Mouse (Mus musculus): ENCODE measurements at regions not wholly inside any gene's neighbourhood (a gene's known extent, or its start where the extent isn't known, plus 50 kb on each side); places are given as distances from the start of the nearest gene placed in this dataset.
"Not testable (repeated sequence)": the region's sequence is repeated elsewhere in the genome, so short reads cannot be mapped to it uniquely, and the experiment has no call there.

GRCm38 (mm10) chr2:44513080-44513724, 414.3 kb downstream of the Gtdc1 start:
- no peak for DNase-seq (ENCODE audit: low spot score in 2 of 2)

- peak; percentile 36 to 41 for DNase-seq (ENCODE audit: low spot score in 2 of 2)
These were observed 415.1 kb downstream of the Gtdc1 start for GRCm38 (mm10) chr2:44512334-44512733.

- no peak for DNase-seq (ENCODE audit: low spot score in 2 of 2)
These were observed 418.4 kb downstream of the Gtdc1 start for GRCm38 (mm10) chr2:44509101-44509500.

GRCm38 (mm10) chr2:44504273-44504672, 423.2 kb downstream of the Gtdc1 start:
- no peak for DNase-seq (ENCODE audit: low spot score in 2 of 2)

GRCm38 (mm10) chr2:44490806-44491205, 436.7 kb downstream of the Gtdc1 start:
- DNase-seq (ENCODE audit: low spot score in 2 of 2) = not testable (repeated sequence)

DNA sequence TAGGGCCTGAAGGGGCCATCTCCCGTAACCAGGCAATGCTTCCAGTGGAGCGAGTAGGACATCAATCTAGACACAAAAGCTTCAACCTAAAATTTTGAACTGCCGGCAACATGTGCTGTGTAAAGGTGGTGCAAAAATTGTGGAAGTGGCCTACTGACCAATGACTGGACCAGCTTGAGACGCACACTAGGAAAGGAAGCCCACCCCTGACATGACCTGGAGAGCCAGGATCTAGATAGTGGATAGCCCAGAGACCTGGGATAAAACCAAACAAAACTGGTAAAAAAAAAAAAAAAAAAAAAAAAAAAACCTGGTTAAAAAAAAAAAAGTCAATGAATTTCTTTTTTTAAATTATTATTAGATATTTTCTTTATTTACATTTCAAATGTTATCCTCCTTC, 437.2 kb downstream of the Gtdc1 start:
- no peak for DNase-seq (ENCODE audit: low spot score in 2 of 2)

DNA sequence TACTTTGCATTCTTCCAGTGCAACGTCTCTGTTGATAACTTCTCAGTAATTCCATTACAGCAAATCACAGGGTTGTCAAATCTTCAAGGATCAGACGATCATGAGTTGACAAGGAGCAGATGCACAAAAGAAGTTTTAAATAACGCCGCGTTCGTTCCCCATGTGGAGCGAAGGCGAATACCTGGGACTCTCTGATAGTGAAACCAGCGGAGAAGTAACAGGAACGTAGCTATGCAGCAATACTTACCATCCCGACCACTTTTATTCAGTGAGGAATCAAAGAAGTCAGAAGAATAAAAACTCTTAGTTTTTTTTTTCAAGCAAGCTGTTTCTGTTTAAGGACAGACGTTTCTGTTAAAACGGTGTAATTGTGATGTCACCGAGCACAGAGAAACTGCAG, 441.6 kb downstream of the Gtdc1 start:
- no peak for DNase-seq (ENCODE audit: low spot score in 2 of 2)

- DNase-seq (ENCODE audit: low spot score in 2 of 2) = no peak
These were observed 447.7 kb downstream of the Gtdc1 start for GRCm38 (mm10) chr2:44479746-44480145.

DNA sequence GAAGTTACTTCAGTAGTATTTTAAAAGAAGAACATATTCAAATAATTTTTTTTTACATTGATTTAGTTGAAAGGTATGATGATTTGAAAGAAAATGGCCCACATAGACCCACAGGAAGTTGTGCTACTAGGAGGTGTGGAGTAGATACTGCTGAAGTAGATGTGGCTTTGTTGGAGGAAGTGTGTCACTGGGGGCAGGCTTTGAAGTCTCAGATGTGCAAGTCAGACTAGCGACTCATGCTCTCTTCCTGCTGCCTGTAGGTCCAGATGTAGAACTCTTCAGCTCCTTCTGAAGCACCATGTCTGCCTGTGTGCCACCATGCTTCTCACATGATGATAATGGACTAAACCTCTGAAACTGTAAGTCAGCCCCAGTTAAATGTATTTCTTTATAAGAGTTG, 452.0 kb downstream of the Gtdc1 start:
- no peak for DNase-seq (ENCODE audit: low spot score in 2 of 2)

- DNase-seq (ENCODE audit: low spot score in 2 of 2) = no peak
These were observed 452.8 kb downstream of the Gtdc1 start for GRCm38 (mm10) chr2:44474653-44475052.

DNA sequence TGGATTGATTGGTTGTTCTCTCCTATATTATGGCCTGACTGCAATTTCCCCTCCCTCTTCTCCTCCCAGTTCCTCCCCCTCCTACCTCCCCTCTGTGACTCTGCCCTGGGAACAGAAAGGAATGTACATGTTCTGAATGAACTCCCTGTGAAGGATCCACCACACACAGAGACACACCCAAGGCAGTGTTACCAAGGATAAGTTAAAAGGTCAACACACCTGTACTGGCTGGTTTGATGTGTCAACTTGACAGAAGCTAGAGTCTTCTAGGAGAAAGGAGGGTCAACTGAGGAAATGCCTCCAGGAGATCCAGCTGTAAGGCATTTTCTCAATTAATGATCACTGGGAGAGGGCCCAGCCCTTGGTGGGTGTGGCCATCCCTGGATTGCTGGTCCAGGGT, 456.1 kb downstream of the Gtdc1 start:
- no peak for DNase-seq (ENCODE audit: low spot score in 2 of 2)

DNA sequence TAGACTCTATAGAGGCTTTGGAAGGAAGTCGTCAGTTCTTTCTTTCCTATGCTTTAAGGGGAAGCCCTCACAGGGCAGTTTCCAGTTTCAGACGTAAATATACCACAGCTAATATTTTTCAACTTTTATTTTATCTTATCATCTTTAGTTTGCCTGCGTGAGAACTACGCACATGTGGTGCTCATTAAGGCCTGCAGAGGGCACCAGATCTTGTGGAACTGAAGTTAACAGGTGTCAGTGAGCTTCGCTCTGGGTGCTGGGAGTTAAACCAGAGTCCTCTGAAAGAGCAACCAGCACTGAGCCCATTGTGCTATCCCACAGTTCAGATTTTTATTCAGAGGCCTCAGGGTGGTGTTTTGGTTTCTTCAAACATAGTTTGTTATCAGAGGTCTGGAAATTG, 456.5 kb downstream of the Gtdc1 start:
- no peak for DNase-seq (ENCODE audit: low spot score in 2 of 2)

GRCm38 (mm10) chr2:44464631-44465030, 462.8 kb downstream of the Gtdc1 start:
- DNase-seq (ENCODE audit: low spot score in 2 of 2) = no peak

- DNase-seq (ENCODE audit: low spot score in 2 of 2) = no peak
These were observed 464.7 kb downstream of the Gtdc1 start for GRCm38 (mm10) chr2:44462619-44463329.

GRCm38 (mm10) chr2:44461289-44462250, 465.9 kb downstream of the Gtdc1 start:
- DNase-seq (ENCODE audit: low spot score in 2 of 2) = no peak

GRCm38 (mm10) chr2:44449471-44449870, 478.0 kb downstream of the Gtdc1 start:
- no peak for DNase-seq (ENCODE audit: low spot score in 2 of 2)

Data from frontal cortex, postnatal 14 days (tissue).